ENCODE assay signal across 13 mouse cellular contexts in the genomic region with DNA sequence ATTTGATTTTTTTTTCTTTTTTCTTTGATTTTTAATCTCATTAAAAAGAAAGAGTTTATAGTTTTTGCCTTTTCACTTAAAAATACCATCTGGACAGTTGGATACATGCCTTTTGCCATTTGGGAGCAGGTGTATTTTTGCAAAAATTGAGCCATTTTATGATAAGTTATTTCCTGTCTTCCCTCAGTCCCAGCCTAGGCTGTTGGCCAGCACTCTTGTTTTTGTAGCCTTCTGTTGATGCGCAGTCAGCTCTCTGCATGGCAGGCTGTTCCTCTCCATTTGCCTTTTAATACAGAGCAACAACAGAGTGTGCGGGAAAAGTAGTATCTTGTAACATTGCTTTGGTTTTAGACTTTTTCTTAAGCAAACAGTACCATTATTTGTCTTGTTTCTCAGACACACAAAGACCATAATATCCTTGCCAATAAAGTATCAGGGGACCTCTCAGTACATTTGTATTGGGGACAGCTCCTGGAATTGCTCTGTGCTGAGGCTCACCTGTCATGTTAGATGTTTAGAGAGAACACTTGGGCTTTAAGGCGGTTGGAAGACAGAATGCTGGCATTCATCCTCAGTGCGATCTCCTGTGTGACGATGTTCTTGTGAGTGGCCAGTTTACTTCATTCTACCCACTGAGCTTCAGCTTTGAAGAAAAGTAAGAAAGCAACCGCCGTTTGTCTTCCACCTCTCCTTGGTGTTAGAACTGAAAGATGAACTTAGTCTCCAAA. TPM values are rescaled to one million over a fixed set of nuclear protein-coding genes. Genes with fewer than 3 reads are reported as not detected.
DNase-seq lines count a peak whose midpoint lies in the region; ATAC-seq lines count a peak whose summit lies in the region.
"Had no signal": no experiment of that assay in that cellular context is flagged by ENCODE, and none has a peak within 500 bp of the region (broad histone marks: within the 10 kb centered on the region; RNA-seq: fewer than 3 reads in every experiment).

No protein-coding gene starts in this region.

- no peaks in the 10 kb centered on the region for H3K27me3 ChIP-seq in limb, embryonic 10.5 days (ENCODE audit: low read depth, poor library complexity, severe bottlenecking)
- H3K27me3 ChIP-seq: liver, embryonic 15.5 days; megakaryocyte, embryonic 14.5 days; neural tube, embryonic 13.5 days had no signal

- H3K9me3 ChIP-seq in limb, embryonic 10.5 days (replicated peaks), result no peaks in the 10 kb centered on the region
- H3K9me3 ChIP-seq: G1E; liver, embryonic 15.5 days; megakaryocyte, embryonic 14.5 days; neural tube, embryonic 13.5 days had no signal

- peak; percentile 95; the same call in 1 of the 2 replicates for ATAC-seq in cerebellum, adult (ENCODE audit: insufficient number of reproducible peaks, low FRiP score, low TSS enrichment)

- peaks cover 81% of the 10 kb centered on the region for H3K36me3 ChIP-seq in limb, embryonic 10.5 days

- no peak overlapping the region for H3K4me3 ChIP-seq in limb, embryonic 10.5 days
- H3K4me3 ChIP-seq: liver, embryonic 15.5 days; megakaryocyte, embryonic 14.5 days; neural tube, embryonic 13.5 days had no signal

- H3K27ac ChIP-seq in limb, embryonic 10.5 days, result no peak overlapping the region
- H3K27ac ChIP-seq: liver, embryonic 15.5 days; neural tube, embryonic 13.5 days had no signal

- H3K4me1 ChIP-seq in limb, embryonic 10.5 days, result no peaks in the 10 kb centered on the region
- H3K4me1 ChIP-seq: neural tube, embryonic 13.5 days had no signal

- no peak for DNase-seq in cerebellum, postnatal 4 days (ENCODE audit: low spot score in 2 of 2)
- peak; percentile 68 for DNase-seq in kidney, postnatal 10 days
- DNase-seq in kidney, adult 8-10 months, result no peak
- DNase-seq in cerebellum, adult 11-12 months, result peak; percentile 94
- peak; percentile 75 for DNase-seq in layer of hippocampus, adult 11-12 months (ENCODE audit: low spot score)
- DNase-seq in limb, embryonic 10.5 days (ENCODE audit: low spot score), result no peak
- DNase-seq in adrenal gland, postnatal 10 days, result no peak
- DNase-seq: thymus, postnatal 14 days had no signal

- 95% methylated on average over 7 of the region's 7 CpGs for WGBS in limb, embryonic 10.5 days

RNA-seq across cellular contexts. Expression of gene Ppm1d, which starts 18.3 kb away (rescaled TPM):
- polyA plus RNA-seq in limb, embryonic 10.5 days (2016; fragmentation: Nextera tagmentation; extraction: Ambion mirVana), result 22.7 and 24.7 TPM in 2 replicates
- 10 to 100 TPM; 14.9 to 17.6 TPM for total RNA-seq in adrenal gland, postnatal 10 days (2021)

RNA-seq across cellular contexts. Expression of gene Bcas3, which starts 23.6 kb away (rescaled TPM):
- 21.2 and 26.5 TPM in 2 replicates for polyA plus RNA-seq in limb, embryonic 10.5 days (2016; fragmentation: Nextera tagmentation; extraction: Ambion mirVana)
- total RNA-seq in adrenal gland, postnatal 10 days (2021), result 10 to 100 TPM; 33.5 to 40.0 TPM

Comparison
In these comparisons a context has a peak if more than half of its experiments do, and no peak if none do; other contexts are left out.
1. DNase-seq: peak in kidney, postnatal 10 days (single experiment), cerebellum, adult 11-12 months (single experiment) and layer of hippocampus, adult 11-12 months (single experiment); none in cerebellum, postnatal 4 days (0 of 2), kidney, adult 8-10 months (0 of 2), limb, embryonic 10.5 days (single experiment) and adrenal gland, postnatal 10 days (single experiment).